Mouse (Mus musculus) heart, postnatal 0 days (tissue): ENCODE results near the gene Cmip.

Experiments
- CTCF ChIP-seq: IDR thresholded peaks from 2 replicates; pipeline ENCODE4 v1.5.1; 2016; ENCODE audit warnings: antibody characterized with exemption, control low read depth, low read depth
- EP300 ChIP-seq: IDR thresholded peaks from 2 replicates; pipeline ENCODE4 v1.6.1; 2016; ENCODE audit warnings: antibody characterized with exemption, low read depth

- TF ChIP-seq CTCF (no peak), EP300 (no peak)
Observed at GRCm38 (mm10) chr8:117280488-117280887, 23.6 kb downstream of the Cmip start.
